Mouse (Mus musculus) bone marrow, adult 2 months (tissue): ENCODE measurements around the gene Hoxd3.

Experiments
- CTCF ChIP-seq: fragments of 200-500 bp; IDR thresholded peaks from 2 replicates; pipeline ENCODE4 v1.5.1; 2011; ENCODE audit warnings: low read length, control low read depth; ENCODE audit not compliant: control insufficient read depth, insufficient read depth
- POLR2A ChIP-seq: fragments of 200-500 bp; IDR thresholded peaks from 2 replicates; pipeline ENCODE4 v1.6.1; 2011; ENCODE audit warnings: low read depth, mild to moderate bottlenecking, control low read depth, low read length, borderline replicate concordance; ENCODE audit not compliant: control insufficient read depth

DNA sequence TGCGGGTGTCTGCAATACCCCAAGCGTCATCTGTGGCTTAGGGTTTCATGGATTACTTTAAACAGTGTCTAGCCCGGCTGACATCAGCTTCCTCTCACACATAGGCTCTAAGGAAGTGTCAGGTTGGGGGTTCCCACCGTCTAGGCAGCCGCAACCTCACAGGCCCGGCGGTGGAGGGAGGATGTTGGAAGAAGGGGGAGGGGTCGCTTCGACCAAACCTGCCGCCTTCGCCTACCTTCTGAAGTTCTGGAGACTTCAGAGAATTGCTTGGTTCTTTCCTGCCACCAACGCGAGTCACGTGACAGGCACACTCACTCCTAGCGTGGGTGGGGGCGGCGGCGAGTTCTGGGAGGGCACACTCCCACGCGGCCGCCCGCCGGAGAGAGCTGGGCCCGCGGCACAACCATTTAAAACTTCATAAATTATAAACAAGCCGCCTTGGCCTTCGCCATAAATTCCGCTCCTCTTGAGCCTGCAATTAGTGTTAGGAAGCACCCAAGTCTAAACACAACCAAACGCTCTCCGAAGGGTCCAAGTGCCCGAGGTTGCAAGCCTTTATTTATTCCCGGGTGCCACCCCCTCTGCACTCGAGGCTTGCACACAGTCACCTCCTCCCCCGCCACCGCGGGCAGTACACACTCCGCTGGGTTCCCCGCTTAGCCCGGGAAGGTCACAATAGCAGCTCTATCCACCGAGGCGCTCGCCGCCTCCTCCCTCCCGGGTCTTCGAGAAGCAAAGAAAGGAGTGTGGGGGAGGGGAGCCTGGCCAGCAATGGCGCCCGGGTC lies 37.8 kb downstream of the Hoxd3 start:
- TF ChIP-seq POLR2A (no peak), CTCF (no peak)
